Mouse (Mus musculus) midbrain, embryonic 14.5 days (tissue): ENCODE measurements around the gene Adgre5. TPM values are rescaled to one million over a fixed set of nuclear protein-coding genes. Genes with fewer than 3 reads are reported as not detected.

Experiments
- ATAC-seq: fragments of 200-750 bp; cut with Nextera tagmentation; 2 replicates; pipeline ENCODE4 v1.8.0; 2017; ENCODE audit warnings: moderate number of reproducible peaks, moderate library complexity; ENCODE audit not compliant: low FRiP score, low TSS enrichment
- DNase-seq: peaks from one replicate; pipeline ENCODE4 v3.0.0-alpha.2; 2015
- H3K27ac ChIP-seq: fragments of 300-500 bp; sonication (generic); replicated peaks from 2 replicates; pipeline ENCODE4 v1.5.1; 2014; ENCODE audit warnings: mild to moderate bottlenecking, low read depth, low read length, moderate library complexity
- H3K27me3 ChIP-seq: fragments of 300-500 bp; sonication (generic); 2 replicates; pipeline ENCODE4 v1.6.1; 2014; ENCODE audit warnings: low read length, control low read depth, mixed read lengths; ENCODE audit not compliant: control insufficient read depth, insufficient read depth
- H3K36me3 ChIP-seq: fragments of 300-500 bp; sonication (generic); 2 replicates; pipeline ENCODE4 v1.6.1; 2014; ENCODE audit warnings: low read length, control low read depth; ENCODE audit not compliant: control insufficient read depth, insufficient read depth
- H3K4me1 ChIP-seq: fragments of 300-500 bp; sonication (generic); 2 replicates; pipeline ENCODE4 v1.6.1; 2014; ENCODE audit warnings: mild to moderate bottlenecking, antibody characterized with exemption, low read length, control low read depth; ENCODE audit not compliant: control insufficient read depth, insufficient read depth
- H3K4me2 ChIP-seq: fragments of 300-500 bp; sonication (generic); 2 replicates; pipeline ENCODE4 v1.6.1; 2014; ENCODE audit warnings: mild to moderate bottlenecking, low read length, moderate library complexity
- H3K4me3 ChIP-seq: fragments of 300-500 bp; sonication (generic); replicated peaks from 2 replicates; pipeline ENCODE4 v1.5.1; 2014; ENCODE audit warnings: low read depth, low read length
- H3K9ac ChIP-seq: fragments of 300-500 bp; sonication (generic); replicated peaks from 2 replicates; pipeline ENCODE4 v1.6.1; 2014; ENCODE audit warnings: mild to moderate bottlenecking, low read length, moderate library complexity
- H3K9me3 ChIP-seq: fragments of 300-500 bp; sonication (generic); 2 replicates; pipeline ENCODE4 v1.6.1; 2016; ENCODE audit warnings: low read length, control low read depth, mixed read lengths; ENCODE audit not compliant: control insufficient read depth
- WGBS: fragments of 180-500 bp; shearing (Covaris S2); extraction: QIAGEN DNeasy Blood & Tissue Kit; methylation state at CpG from one replicate; pipeline ENCODE4 v1.1.7; 2014; 5-methylcytosine and 5-hydroxymethylcytosine counted together
- polyA plus RNA-seq: library from polyadenylated mRNA; unstranded; fragments of >200 nt; fragmentation: Nextera tagmentation; extraction: Ambion mirVana; gene quantifications from 2 replicates; pipeline ENCODE4 v1.2.1, GENCODE M21; 2014

The Adgre5 gene
- polyA plus RNA-seq, 1 experiment from 2014 or later: 12.3 TPM

- peaks cover 11% of the 10 kb centered on the region; the same call in 1 of the 2 replicates for H3K4me1 ChIP-seq
- H3K4me3 ChIP-seq: no peak overlapping the region
- H3K27me3 ChIP-seq: no peaks in the 10 kb centered on the region
- peaks cover 30% of the 10 kb centered on the region for H3K36me3 ChIP-seq
- ATAC-seq: no peak
- no peak overlapping the region for H3K27ac ChIP-seq
- WGBS: 85% methylated on average over 11 of the region's 11 CpGs
- H3K9me3 ChIP-seq: no peaks in the 10 kb centered on the region
- no peak overlapping the region for H3K9ac ChIP-seq
- H3K4me2 ChIP-seq: no peak overlapping the region
- DNase-seq: peak; percentile 5
Observed at GRCm38 (mm10) chr8:83694369-83695160, 46.6 kb downstream of the Adgre5 start.

- DNase-seq: no peak
- H3K4me1 ChIP-seq: peaks cover 8% of the 10 kb centered on the region; the same call in 1 of the 2 replicates
- H3K36me3 ChIP-seq: peaks cover 35% of the 10 kb centered on the region
- no peak overlapping the region; the same call in 1 of the 2 replicates for H3K9ac ChIP-seq
- H3K27me3 ChIP-seq: no peaks in the 10 kb centered on the region
- no peak overlapping the region for H3K4me2 ChIP-seq
- ATAC-seq: no peak
- 86% methylated on average over 10 of the region's 10 CpGs for WGBS
- H3K9me3 ChIP-seq: no peaks in the 10 kb centered on the region
- no peak overlapping the region for H3K4me3 ChIP-seq
- no peak overlapping the region for H3K27ac ChIP-seq
Observed at GRCm38 (mm10) chr8:83693609-83694236, 47.4 kb downstream of the Adgre5 start.

GRCm38 (mm10) chr8:83689264-83689663, 51.9 kb downstream of the Adgre5 start:
- Histone ChIP-seq H3K9me3 (no peaks in the 10 kb centered on the region), H3K27ac (no peak overlapping the region), H3K4me3 (no peak overlapping the region), H3K9ac (no peak overlapping the region), H3K4me1 (no peaks in the 10 kb centered on the region), H3K4me2 (no peak overlapping the region), H3K36me3 (peaks cover 49% of the 10 kb centered on the region), H3K27me3 (no peaks in the 10 kb centered on the region)
- 90% methylated on average over 6 of the region's 6 CpGs for WGBS
- no peak for ATAC-seq
- no peak for DNase-seq

- Histone ChIP-seq H3K9me3 (no peaks in the 10 kb centered on the region), H3K4me1 (no peaks in the 10 kb centered on the region), H3K9ac (no peak overlapping the region), H3K27ac (no peak overlapping the region), H3K36me3 (peaks cover 65% of the 10 kb centered on the region), H3K4me3 (no peak overlapping the region), H3K27me3 (no peaks in the 10 kb centered on the region), H3K4me2 (no peak overlapping the region)
- 97% methylated on average over 9 of the region's 9 CpGs for WGBS
- no peak for ATAC-seq
- no peak for DNase-seq
Observed at GRCm38 (mm10) chr8:83684517-83684916, 56.6 kb downstream of the Adgre5 start.

- no peak overlapping the region for H3K4me3 ChIP-seq
- H3K36me3 ChIP-seq: peaks cover 86% of the 10 kb centered on the region
- no peak overlapping the region for H3K27ac ChIP-seq
- no peak overlapping the region for H3K4me2 ChIP-seq
- DNase-seq: no peak
- H3K9ac ChIP-seq: no peak overlapping the region
- ATAC-seq: no peak
- H3K27me3 ChIP-seq: no peaks in the 10 kb centered on the region
- H3K4me1 ChIP-seq: no peaks in the 10 kb centered on the region
- H3K9me3 ChIP-seq: no peaks in the 10 kb centered on the region
- WGBS: 40% methylated on average over 6 of the region's 6 CpGs
Observed at GRCm38 (mm10) chr8:83681099-83681498, 60.0 kb downstream of the Adgre5 start.

GRCm38 (mm10) chr8:83680603-83681002, 60.5 kb downstream of the Adgre5 start:
- no peaks in the 10 kb centered on the region for H3K4me1 ChIP-seq
- H3K9me3 ChIP-seq: no peaks in the 10 kb centered on the region
- WGBS: 90% methylated on average over 5 of the region's 5 CpGs
- H3K4me2 ChIP-seq: no peak overlapping the region
- H3K27ac ChIP-seq: no peak overlapping the region
- no peak overlapping the region for H3K9ac ChIP-seq
- DNase-seq: no peak
- no peak overlapping the region for H3K4me3 ChIP-seq
- peaks cover 86% of the 10 kb centered on the region for H3K36me3 ChIP-seq
- no peaks in the 10 kb centered on the region for H3K27me3 ChIP-seq
- no peak for ATAC-seq

GRCm38 (mm10) chr8:83679866-83680265, 61.3 kb downstream of the Adgre5 start:
- Histone ChIP-seq H3K36me3 (peaks cover 84% of the 10 kb centered on the region), H3K9ac (no peak overlapping the region), H3K4me3 (no peak overlapping the region), H3K27me3 (no peaks in the 10 kb centered on the region), H3K27ac (no peak overlapping the region), H3K4me1 (no peaks in the 10 kb centered on the region), H3K4me2 (no peak overlapping the region), H3K9me3 (no peaks in the 10 kb centered on the region)
- DNase-seq: no peak
- WGBS: 94% methylated on average over 12 of the region's 12 CpGs
- no peak for ATAC-seq

- H3K36me3 ChIP-seq: peaks cover 79% of the 10 kb centered on the region
- H3K9ac ChIP-seq: no peak overlapping the region
- no peaks in the 10 kb centered on the region for H3K27me3 ChIP-seq
- ATAC-seq (no peak), DNase-seq (no peak)
- no peak overlapping the region for H3K4me2 ChIP-seq
- WGBS: 92% methylated on average over 5 of the region's 5 CpGs
- H3K4me1 ChIP-seq: no peaks in the 10 kb centered on the region
- H3K9me3 ChIP-seq: no peaks in the 10 kb centered on the region
- H3K4me3 ChIP-seq: no peak overlapping the region
- H3K27ac ChIP-seq: no peak overlapping the region
Observed at GRCm38 (mm10) chr8:83674497-83674896, 66.6 kb downstream of the Adgre5 start.
